Mouse (Mus musculus) liver, embryonic 11.5 days (tissue): ENCODE results near the gene Mrpl49. TPM values are rescaled to one million over a fixed set of nuclear protein-coding genes. Genes with fewer than 3 reads are reported as not detected.
A peak's percentile ranks its signal among the peaks of the same experiment; 100 is the strongest.

Experiments used
- ATAC-seq: fragments of 200-750 bp; cut with Nextera tagmentation; replicated peaks from 2 replicates; pipeline ENCODE4 v1.8.0; 2017; ENCODE audit warnings: moderate number of reproducible peaks, mild to moderate bottlenecking, moderate TSS enrichment, moderate library complexity; ENCODE audit not compliant: low FRiP score
- DNase-seq: peaks from one replicate; pipeline ENCODE4 v3.0.0-alpha.2; 2017; ENCODE audit warnings: low spot score
- H3K27ac ChIP-seq: fragments of 300-500 bp; sonication (generic); 2 replicates; pipeline ENCODE4 v1.5.1; 2014; ENCODE audit warnings: mild to moderate bottlenecking, low read depth, low read length, control low read depth
- H3K27me3 ChIP-seq: fragments of 300-500 bp; sonication (generic); replicated peaks from 2 replicates; pipeline ENCODE4 v1.6.1; 2014; ENCODE audit warnings: low read length, mixed read lengths; ENCODE audit not compliant: control insufficient read depth, insufficient read depth
- H3K36me3 ChIP-seq: fragments of 300-500 bp; sonication (generic); 2 replicates; pipeline ENCODE4 v1.6.1; 2014; ENCODE audit warnings: mild to moderate bottlenecking, low read length, moderate library complexity, mixed read lengths; ENCODE audit not compliant: control insufficient read depth, insufficient read depth
- H3K4me1 ChIP-seq: fragments of 300-500 bp; sonication (generic); replicated peaks from 2 replicates; pipeline ENCODE4 v1.6.1; 2014; ENCODE audit warnings: low read length, mixed read lengths; ENCODE audit not compliant: control insufficient read depth, insufficient read depth
- H3K4me2 ChIP-seq: fragments of 300-500 bp; sonication (generic); 2 replicates; pipeline ENCODE4 v1.6.1; 2014; ENCODE audit warnings: mild to moderate bottlenecking, control low read depth, moderate library complexity
- H3K4me3 ChIP-seq: fragments of 300-500 bp; sonication (generic); 2 replicates; pipeline ENCODE4 v1.5.1; 2014; ENCODE audit warnings: low read depth, low read length, control low read depth
- H3K9ac ChIP-seq: fragments of 300-500 bp; sonication (generic); 2 replicates; pipeline ENCODE4 v1.6.1; 2014; ENCODE audit warnings: low read depth, low read length, control low read depth
- H3K9me3 ChIP-seq: fragments of 300-500 bp; sonication (generic); 2 replicates; pipeline ENCODE4 v1.6.1; 2016; ENCODE audit warnings: low read length, inconsistent platforms, mixed read lengths; ENCODE audit not compliant: control insufficient read depth
- WGBS: fragments of 180-500 bp; shearing (Covaris S2); extraction: QIAGEN DNeasy Blood & Tissue Kit; methylation state at CpG from one replicate; pipeline ENCODE4 v1.1.7; 2014; 5-methylcytosine and 5-hydroxymethylcytosine counted together
- polyA plus RNA-seq: library from polyadenylated mRNA; unstranded; fragments of >200 nt; fragmentation: Nextera tagmentation; extraction: Ambion mirVana; gene quantifications from 2 replicates; pipeline ENCODE4 v1.2.1, GENCODE M21; 2014

Gene Mrpl49
- polyA plus RNA-seq, 1 experiment from 2014 or later: 84.5 TPM

DNA sequence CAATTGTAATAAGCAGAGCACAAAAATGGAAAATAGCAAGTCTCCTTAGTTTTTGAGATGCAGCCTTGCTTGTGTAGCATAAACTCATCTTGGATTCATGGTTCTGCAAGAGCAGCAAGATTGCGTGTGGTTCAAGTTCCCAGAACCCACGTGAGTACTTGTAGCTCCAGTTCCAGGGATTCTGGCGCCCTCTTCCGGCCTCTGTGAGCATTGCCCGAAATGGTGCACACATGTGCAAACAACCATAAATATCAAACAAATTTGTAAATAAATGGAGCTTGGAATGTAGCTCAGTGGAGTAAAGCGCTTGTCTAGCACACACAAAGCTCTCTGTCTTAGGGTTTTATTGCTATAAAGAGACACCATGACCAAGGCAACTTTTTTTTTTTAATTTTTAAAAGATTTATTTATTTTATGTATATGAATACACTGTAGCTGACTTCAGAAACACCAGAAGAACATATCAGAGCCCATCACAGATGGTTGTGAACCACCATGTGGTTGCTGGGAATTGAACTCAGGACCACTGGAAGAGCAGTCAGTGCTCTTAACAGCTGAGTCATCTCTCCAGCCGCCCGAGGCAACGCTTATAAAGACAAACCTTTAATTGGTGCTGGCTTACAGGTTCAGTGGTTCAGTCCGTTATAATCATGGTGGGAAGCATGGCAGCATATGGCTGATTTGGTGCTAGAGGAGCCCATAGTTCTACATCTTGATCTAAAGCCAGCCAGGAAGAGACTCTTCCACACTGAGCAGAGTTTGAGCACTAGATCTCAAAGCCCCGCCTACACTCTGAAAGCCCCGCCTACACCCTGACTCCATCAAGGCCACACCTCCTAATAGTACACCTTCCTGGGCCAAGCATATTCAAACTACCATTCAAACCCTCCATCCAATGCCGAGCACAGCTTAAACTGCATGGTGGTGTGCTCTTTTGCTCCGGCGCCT lies 39.2 kb downstream of the Mrpl49 start:
- peaks cover 38% of the 10 kb centered on the region for H3K4me1 ChIP-seq
- H3K9me3 ChIP-seq: no peaks in the 10 kb centered on the region
- peak overlapping the region; percentile 16; the same call in 1 of the 2 replicates for H3K27ac ChIP-seq
- no peaks in the 10 kb centered on the region for H3K36me3 ChIP-seq
- peak overlapping the region; percentile 47 for H3K4me2 ChIP-seq
- ATAC-seq (peak; percentile 52), DNase-seq (peak; percentile 78)
- H3K27me3 ChIP-seq: 0 out of 2 replicates have a peak, but pooled peaks cover 4% of the 10 kb centered on the region
- H3K9ac ChIP-seq: 0 out of 2 replicates have a peak overlapping the region, but pooled peaks have one; percentile 22
- H3K4me3 ChIP-seq: peak overlapping the region; percentile 31; the same call in 1 of the 2 replicates
- 24% methylated on average over 15 of the region's 15 CpGs for WGBS

DNA sequence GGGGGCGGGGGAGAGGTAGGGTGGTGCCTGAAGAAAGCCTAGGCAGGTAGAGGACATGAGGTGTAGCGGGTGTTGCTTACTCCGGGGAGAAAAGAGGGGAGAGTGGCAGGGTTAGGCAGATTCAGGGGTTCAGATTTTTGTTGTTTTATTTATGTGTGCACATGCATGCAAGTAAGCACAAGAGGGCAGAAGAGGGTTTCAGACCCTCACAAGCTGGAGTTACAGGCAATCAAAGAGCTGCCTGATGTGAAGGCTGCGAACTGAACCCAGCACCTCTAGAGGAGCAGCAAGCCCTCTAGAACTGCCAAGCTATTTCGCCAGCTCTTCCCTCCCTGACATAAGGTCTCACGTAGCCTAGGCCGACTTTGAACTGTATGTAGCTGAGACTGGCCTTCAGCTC lies 41.1 kb downstream of the Mrpl49 start:
- Histone ChIP-seq H3K4me2 (peak overlapping the region; percentile 93), H3K36me3 (no peaks in the 10 kb centered on the region), H3K9ac (0 out of 2 replicates have a peak overlapping the region, but pooled peaks have one; percentile 81), H3K27me3 (0 out of 2 replicates have a peak, but pooled peaks cover 4% of the 10 kb centered on the region), H3K4me3 (peak overlapping the region; percentile 56), H3K4me1 (peaks cover 38% of the 10 kb centered on the region), H3K9me3 (no peaks in the 10 kb centered on the region), H3K27ac (no peak overlapping the region)
- DNase-seq: no peak
- 43% methylated on average over 7 of the region's 7 CpGs for WGBS
- ATAC-seq: no peak

DNA sequence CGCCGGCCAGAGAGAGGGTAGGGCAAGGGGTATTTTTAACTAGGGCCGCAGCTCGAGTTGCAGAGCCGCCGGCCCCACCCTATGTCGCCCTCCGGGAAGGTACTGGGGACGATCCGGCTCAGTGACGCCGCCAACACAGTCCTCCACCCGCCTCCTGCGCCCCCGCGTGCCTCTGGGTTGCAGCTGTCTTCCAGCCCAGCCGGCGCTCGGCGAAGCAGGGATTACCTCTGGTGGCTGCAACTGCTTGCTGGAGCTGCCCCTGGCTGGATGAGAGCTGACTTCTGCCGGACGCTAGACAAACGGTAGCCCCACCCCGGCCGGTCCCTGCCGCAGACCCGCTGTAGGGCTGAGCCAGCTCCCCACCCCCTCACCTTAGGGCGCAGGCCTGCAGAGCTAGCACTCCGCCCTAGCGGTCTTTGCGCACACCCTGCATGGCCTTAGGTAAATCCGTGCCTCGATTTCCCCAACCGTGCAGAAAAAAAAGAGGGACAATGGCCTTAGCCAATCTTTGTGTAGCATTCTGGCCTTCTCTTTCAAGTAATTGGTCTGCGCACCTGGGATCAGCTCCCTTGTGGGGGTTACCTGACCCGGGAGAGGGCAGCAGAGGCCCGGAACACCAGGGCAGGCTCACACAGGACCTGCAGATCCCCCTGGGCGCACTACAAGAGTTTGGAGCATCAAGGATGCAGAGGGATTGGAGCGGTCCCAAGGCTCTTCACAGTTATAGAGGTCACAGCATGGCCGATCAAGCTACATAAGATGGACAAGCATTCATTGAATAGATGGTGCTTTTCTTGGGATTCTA lies 41.9 kb downstream of the Mrpl49 start, which contains the start of gene Capn1:
Capn1 (minus strand) TSS at position 387 of the 805 bp plus-strand sequence.
- H3K9ac ChIP-seq: peak within 1 kb of the TSS; percentile 81
- no peaks in the 10 kb centered on the region for H3K9me3 ChIP-seq
- no peaks in the 10 kb centered on the region for H3K36me3 ChIP-seq
- 3% methylated on average over 40 of the region's 40 CpGs for WGBS
- peak; percentile 79 for ATAC-seq
- no peak for DNase-seq
- peak within 1 kb of the TSS; percentile 93 for H3K4me2 ChIP-seq
- peak within 1 kb of the TSS; percentile 56 for H3K4me3 ChIP-seq
- H3K27me3 ChIP-seq: 0 out of 2 replicates have a peak, but pooled peaks cover 4% of the 10 kb centered on the region
- peaks cover 41% of the 10 kb centered on the region for H3K4me1 ChIP-seq
- peak within 1 kb of the TSS; percentile 93 for H3K27ac ChIP-seq

DNA sequence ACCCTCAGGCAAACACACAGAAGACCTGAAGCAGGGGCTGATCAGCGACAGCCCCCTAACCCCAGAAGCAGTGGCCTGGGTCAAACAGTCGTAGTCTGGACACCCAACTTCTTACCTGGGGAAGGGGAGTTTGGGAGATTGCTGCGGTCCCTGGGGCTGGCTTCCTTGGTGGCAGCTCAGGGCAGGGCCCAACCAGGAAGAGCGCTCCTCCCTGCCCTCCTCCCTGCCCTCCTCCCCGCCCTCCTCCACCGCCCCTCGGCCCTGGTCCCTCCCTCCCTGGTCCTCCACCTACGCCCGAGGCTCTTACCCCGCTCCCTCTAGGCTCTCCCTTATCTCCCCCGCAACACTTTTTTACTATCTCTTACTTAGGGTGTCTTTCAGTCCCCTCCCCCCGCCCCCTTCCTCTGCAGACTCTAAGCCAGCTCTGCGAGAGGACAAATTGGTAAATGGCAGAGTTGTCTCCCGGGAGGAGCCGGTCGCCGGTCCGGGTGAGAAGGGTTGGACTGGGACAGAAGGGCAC lies 42.5 kb downstream of the Mrpl49 start:
- H3K36me3 ChIP-seq: no peaks in the 10 kb centered on the region
- peaks cover 35% of the 10 kb centered on the region for H3K4me1 ChIP-seq

DNA sequence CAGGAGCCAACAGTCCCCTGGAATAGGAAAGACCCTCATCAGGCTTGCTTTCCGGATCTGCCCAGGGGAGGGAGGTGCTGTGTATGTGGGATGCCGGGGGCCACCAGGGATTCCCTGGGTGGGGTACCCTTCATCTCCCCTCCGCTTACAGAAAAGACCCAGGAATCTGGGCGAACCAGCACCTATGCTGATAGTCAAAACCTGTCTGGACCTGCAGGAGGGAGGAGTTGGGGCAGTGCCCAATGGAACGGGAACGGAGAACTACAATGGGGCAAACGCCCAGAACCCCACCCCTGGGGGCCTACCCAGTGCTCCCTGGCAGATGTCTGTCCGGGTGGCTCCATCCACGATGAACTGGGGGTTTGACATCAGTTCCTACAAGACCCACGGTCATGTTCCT lies 43.9 kb downstream of the Mrpl49 start:
- Histone ChIP-seq H3K4me3 (peak overlapping the region; percentile 56), H3K36me3 (peaks cover 3% of the 10 kb centered on the region; the same call in 1 of the 2 replicates), H3K9ac (no peak overlapping the region), H3K4me1 (peaks cover 35% of the 10 kb centered on the region), H3K27ac (no peak overlapping the region), H3K4me2 (peak overlapping the region; percentile 93), H3K27me3 (0 out of 2 replicates have a peak, but pooled peaks cover 4% of the 10 kb centered on the region), H3K9me3 (no peaks in the 10 kb centered on the region)
- ATAC-seq (no peak), DNase-seq (no peak)
- WGBS: 84% methylated on average over 10 of the region's 10 CpGs

More for the DNA sequence above, 42.5 kb downstream of the Mrpl49 start:
- 2% methylated on average over 18 of the region's 18 CpGs for WGBS
- Histone ChIP-seq H3K4me3 (peak overlapping the region; percentile 56), H3K9ac (peak overlapping the region; percentile 81), H3K4me2 (peak overlapping the region; percentile 93), H3K27me3 (0 out of 2 replicates have a peak, but pooled peaks cover 4% of the 10 kb centered on the region), H3K9me3 (no peaks in the 10 kb centered on the region), H3K27ac (peak overlapping the region; percentile 93)
- peak; percentile 95 for ATAC-seq
- peak; percentile 82 for DNase-seq

DNA sequence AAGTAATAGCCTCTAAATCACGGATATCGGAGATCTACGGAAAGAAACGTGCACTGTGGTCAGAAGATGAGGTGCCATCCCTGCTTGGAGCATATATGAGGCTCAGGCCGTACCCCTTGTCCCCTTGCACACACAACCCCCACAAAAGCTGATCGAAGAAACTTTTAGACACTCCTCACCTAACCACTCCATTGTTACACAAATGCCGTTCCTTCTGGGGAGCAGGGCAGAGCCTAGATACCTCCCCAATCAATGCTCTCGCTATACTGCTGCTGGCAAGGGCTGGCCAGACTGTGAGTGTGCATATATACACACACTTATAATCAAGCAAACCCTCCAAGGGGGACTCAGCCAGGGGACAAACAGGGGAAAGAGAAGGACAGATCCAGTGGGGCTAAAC lies 48.4 kb downstream of the Mrpl49 start:
- H3K4me1 ChIP-seq: peaks cover 5% of the 10 kb centered on the region
- H3K9me3 ChIP-seq: no peaks in the 10 kb centered on the region
- 86% methylated on average over 8 of the region's 8 CpGs for WGBS
- ATAC-seq (no peak), DNase-seq (no peak)
- H3K9ac ChIP-seq: no peak overlapping the region
- peaks cover 9% of the 10 kb centered on the region; the same call in 1 of the 2 replicates for H3K36me3 ChIP-seq
- no peaks in the 10 kb centered on the region for H3K27me3 ChIP-seq
- no peak overlapping the region for H3K4me2 ChIP-seq
- H3K27ac ChIP-seq: no peak overlapping the region
- no peak overlapping the region for H3K4me3 ChIP-seq

DNA sequence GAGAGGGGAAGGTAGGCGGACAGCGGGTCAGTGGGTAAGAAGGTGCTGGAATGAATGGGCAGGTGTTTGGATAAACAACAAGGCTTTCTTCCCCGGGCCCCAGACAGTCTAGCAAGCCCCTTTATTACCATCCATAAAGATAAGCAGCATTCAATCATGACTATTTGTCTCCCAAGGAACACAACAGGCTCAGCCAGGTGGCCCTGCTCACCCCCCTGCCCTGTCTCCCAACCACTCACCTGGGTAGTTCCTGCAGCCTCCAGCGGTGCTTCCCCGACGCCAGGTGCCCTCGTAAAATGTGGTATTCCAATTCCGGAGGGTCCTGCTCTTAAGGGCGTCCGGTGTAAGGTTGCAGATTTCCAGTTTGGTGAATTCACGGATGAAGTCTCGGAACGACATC lies 50.6 kb downstream of the Mrpl49 start:
- ATAC-seq (no peak), DNase-seq (no peak)
- Histone ChIP-seq H3K4me3 (no peak overlapping the region), H3K4me1 (peaks cover 3% of the 10 kb centered on the region; the same call in 1 of the 2 replicates), H3K27me3 (no peaks in the 10 kb centered on the region), H3K4me2 (no peak overlapping the region), H3K27ac (no peak overlapping the region), H3K9me3 (no peaks in the 10 kb centered on the region), H3K9ac (no peak overlapping the region), H3K36me3 (peaks cover 9% of the 10 kb centered on the region; the same call in 1 of the 2 replicates)
- WGBS: 86% methylated on average over 13 of the region's 13 CpGs

DNA sequence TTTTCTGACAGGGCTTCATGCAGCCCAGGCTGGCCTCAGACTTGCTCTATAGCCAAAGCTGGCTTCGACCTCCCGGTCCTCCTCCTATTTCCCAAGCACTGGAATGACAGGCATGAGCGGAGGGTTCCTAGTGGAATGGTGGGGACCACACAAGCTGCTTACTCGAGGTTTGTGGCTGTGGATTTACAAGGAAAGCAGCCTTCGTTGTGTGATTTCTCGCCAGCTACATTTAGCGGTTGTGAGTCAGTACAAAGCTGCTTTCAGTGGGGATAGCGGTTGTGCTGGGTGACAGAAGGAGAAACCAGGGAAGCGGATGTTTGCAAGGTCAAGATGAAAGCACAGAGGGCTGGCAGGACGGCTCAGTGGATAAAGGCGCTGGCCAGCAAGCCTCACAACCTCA lies 52.0 kb downstream of the Mrpl49 start:
- 81% methylated on average over 11 of the region's 11 CpGs for WGBS
- no peaks in the 10 kb centered on the region; the same call in 1 of the 2 replicates for H3K4me1 ChIP-seq
- H3K4me2 ChIP-seq: no peak overlapping the region
- peaks cover 9% of the 10 kb centered on the region; the same call in 1 of the 2 replicates for H3K36me3 ChIP-seq
- H3K9ac ChIP-seq: no peak overlapping the region
- no peak overlapping the region for H3K27ac ChIP-seq
- no peak overlapping the region for H3K4me3 ChIP-seq
- ATAC-seq (no peak), DNase-seq (no peak)
- no peaks in the 10 kb centered on the region for H3K9me3 ChIP-seq
- H3K27me3 ChIP-seq: no peaks in the 10 kb centered on the region
